Mouse (Mus musculus): ENCODE data around the gene Smyd4. TPM values are rescaled to one million over a fixed set of nuclear protein-coding genes. Genes with fewer than 3 reads are reported as not detected.
A peak's percentile ranks its signal among the peaks of the same experiment; 100 is the strongest.

The Smyd4 gene
- polyA plus RNA-seq, 1 experiment from 2014 or later, result 14.3 TPM

GRCm38 (mm10) chr11:75399411-75399841 is 51.2 kb downstream of the Smyd4 start:
- H3K9ac ChIP-seq (ENCODE audit: low read length), result no peak overlapping the region
- no peaks in the 10 kb centered on the region for H3K4me1 ChIP-seq (ENCODE audit: control insufficient read depth, insufficient read depth, low read length)
- H3K27ac ChIP-seq (replicated peaks; ENCODE audit: low read depth, low read length), result no peak overlapping the region
- no peak overlapping the region for H3K4me2 ChIP-seq (ENCODE audit: low read depth, severe bottlenecking)
- WGBS, result 83% methylated on average over 11 of the region's 11 CpGs
- H3K27me3 ChIP-seq (ENCODE audit: control insufficient read depth, insufficient read depth, low read length), result no peaks in the 10 kb centered on the region
- DNase-seq (ENCODE audit: low spot score), result no peak
- H3K9me3 ChIP-seq (ENCODE audit: control insufficient read depth, low read length), result no peaks in the 10 kb centered on the region
- no peak for ATAC-seq (ENCODE audit: insufficient number of reproducible peaks, low FRiP score, low TSS enrichment, low read depth)
- no peak overlapping the region for H3K4me3 ChIP-seq (ENCODE audit: low read depth, low read length)
- H3K36me3 ChIP-seq (ENCODE audit: control insufficient read depth, insufficient read depth, low read length), result no peaks in the 10 kb centered on the region

DNA sequence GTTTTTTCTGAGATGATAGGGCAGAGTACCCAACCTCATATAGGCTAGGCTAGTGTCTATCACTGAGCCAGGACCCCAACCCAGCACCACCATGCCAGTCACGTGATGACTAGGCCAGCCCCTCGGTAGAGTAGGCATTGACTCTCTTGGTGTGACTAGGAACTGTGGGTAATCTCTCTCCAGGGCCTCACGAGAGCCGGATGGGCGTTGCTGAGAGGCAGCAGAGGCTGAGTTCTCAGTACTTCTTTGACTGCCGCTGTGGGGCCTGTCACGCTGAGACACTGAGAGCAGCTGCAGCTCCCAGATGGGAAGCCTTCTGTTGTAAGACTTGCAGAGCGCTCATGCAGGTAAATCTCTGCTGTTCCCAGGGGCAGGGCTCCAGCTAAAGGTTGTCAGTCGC is 51.9 kb downstream of the Smyd4 start:
- H3K9me3 ChIP-seq (ENCODE audit: control insufficient read depth, low read length), result no peaks in the 10 kb centered on the region
- H3K27ac ChIP-seq (replicated peaks; ENCODE audit: low read depth, low read length), result no peak overlapping the region
- 74% methylated on average over 9 of the region's 9 CpGs for WGBS
- DNase-seq (ENCODE audit: low spot score) (no peak), ATAC-seq (ENCODE audit: insufficient number of reproducible peaks, low FRiP score, low TSS enrichment, low read depth) (no peak)
- no peak overlapping the region for H3K4me3 ChIP-seq (ENCODE audit: low read depth, low read length)
- no peak overlapping the region for H3K4me2 ChIP-seq (ENCODE audit: low read depth, severe bottlenecking)
- H3K27me3 ChIP-seq (ENCODE audit: control insufficient read depth, insufficient read depth, low read length), result no peaks in the 10 kb centered on the region
- H3K36me3 ChIP-seq (ENCODE audit: control insufficient read depth, insufficient read depth, low read length), result no peaks in the 10 kb centered on the region
- no peak overlapping the region for H3K9ac ChIP-seq (ENCODE audit: low read length)
- no peaks in the 10 kb centered on the region for H3K4me1 ChIP-seq (ENCODE audit: control insufficient read depth, insufficient read depth, low read length)

- Histone ChIP-seq H3K27me3 (ENCODE audit: control insufficient read depth, insufficient read depth, low read length) (no peaks in the 10 kb centered on the region), H3K9ac (ENCODE audit: low read length) (no peak overlapping the region), H3K36me3 (ENCODE audit: control insufficient read depth, insufficient read depth, low read length) (no peaks in the 10 kb centered on the region), H3K9me3 (ENCODE audit: control insufficient read depth, low read length) (no peaks in the 10 kb centered on the region), H3K4me1 (ENCODE audit: control insufficient read depth, insufficient read depth, low read length) (no peaks in the 10 kb centered on the region), H3K4me2 (ENCODE audit: low read depth, severe bottlenecking) (no peak overlapping the region), H3K27ac (replicated peaks; ENCODE audit: low read depth, low read length) (no peak overlapping the region), H3K4me3 (ENCODE audit: low read depth, low read length) (no peak overlapping the region)
- ATAC-seq (ENCODE audit: insufficient number of reproducible peaks, low FRiP score, low TSS enrichment, low read depth) (no peak), DNase-seq (ENCODE audit: low spot score) (peak; percentile 37)
- 66% methylated on average over 5 of the region's 5 CpGs for WGBS
Observed at GRCm38 (mm10) chr11:75402271-75402690, 54.0 kb downstream of the Smyd4 start.

GRCm38 (mm10) chr11:75403301-75404052 is 55.2 kb downstream of the Smyd4 start:
- no peak overlapping the region for H3K4me3 ChIP-seq (ENCODE audit: low read depth, low read length)
- no peak for DNase-seq (ENCODE audit: low spot score)
- no peak overlapping the region for H3K4me2 ChIP-seq (ENCODE audit: low read depth, severe bottlenecking)
- 77% methylated on average over 6 of the region's 6 CpGs for WGBS
- no peaks in the 10 kb centered on the region for H3K9me3 ChIP-seq (ENCODE audit: control insufficient read depth, low read length)
- H3K36me3 ChIP-seq (ENCODE audit: control insufficient read depth, insufficient read depth, low read length), result no peaks in the 10 kb centered on the region
- H3K4me1 ChIP-seq (ENCODE audit: control insufficient read depth, insufficient read depth, low read length), result no peaks in the 10 kb centered on the region
- no peaks in the 10 kb centered on the region for H3K27me3 ChIP-seq (ENCODE audit: control insufficient read depth, insufficient read depth, low read length)
- ATAC-seq (ENCODE audit: insufficient number of reproducible peaks, low FRiP score, low TSS enrichment, low read depth), result no peak
- no peak overlapping the region for H3K27ac ChIP-seq (replicated peaks; ENCODE audit: low read depth, low read length)
- no peak overlapping the region for H3K9ac ChIP-seq (ENCODE audit: low read length)

- WGBS, result 85% methylated on average over 6 of the region's 6 CpGs
- no peak overlapping the region for H3K4me2 ChIP-seq (ENCODE audit: low read depth, severe bottlenecking)
- peaks cover 3% of the 10 kb centered on the region; the same call in 1 of the 2 replicates for H3K36me3 ChIP-seq (ENCODE audit: control insufficient read depth, insufficient read depth, low read length)
- ATAC-seq (ENCODE audit: insufficient number of reproducible peaks, low FRiP score, low TSS enrichment, low read depth), result no peak
- no peak overlapping the region for H3K27ac ChIP-seq (replicated peaks; ENCODE audit: low read depth, low read length)
- H3K27me3 ChIP-seq (ENCODE audit: control insufficient read depth, insufficient read depth, low read length), result no peaks in the 10 kb centered on the region
- no peaks in the 10 kb centered on the region for H3K9me3 ChIP-seq (ENCODE audit: control insufficient read depth, low read length)
- H3K4me3 ChIP-seq (ENCODE audit: low read depth, low read length), result no peak overlapping the region
- no peak for DNase-seq (ENCODE audit: low spot score)
- H3K9ac ChIP-seq (ENCODE audit: low read length), result no peak overlapping the region
- H3K4me1 ChIP-seq (ENCODE audit: control insufficient read depth, insufficient read depth, low read length), result no peaks in the 10 kb centered on the region
Observed at GRCm38 (mm10) chr11:75404801-75405200, 56.6 kb downstream of the Smyd4 start.

GRCm38 (mm10) chr11:75406104-75406503 is 57.9 kb downstream of the Smyd4 start:
- H3K9ac ChIP-seq (ENCODE audit: low read length), result no peak overlapping the region
- H3K36me3 ChIP-seq (ENCODE audit: control insufficient read depth, insufficient read depth, low read length), result peaks cover 3% of the 10 kb centered on the region; the same call in 1 of the 2 replicates
- no peak overlapping the region for H3K27ac ChIP-seq (replicated peaks; ENCODE audit: low read depth, low read length)
- H3K4me2 ChIP-seq (ENCODE audit: low read depth, severe bottlenecking), result no peak overlapping the region
- H3K4me1 ChIP-seq (ENCODE audit: control insufficient read depth, insufficient read depth, low read length), result no peaks in the 10 kb centered on the region
- no peak for ATAC-seq (ENCODE audit: insufficient number of reproducible peaks, low FRiP score, low TSS enrichment, low read depth)
- H3K4me3 ChIP-seq (ENCODE audit: low read depth, low read length), result no peak overlapping the region
- H3K27me3 ChIP-seq (ENCODE audit: control insufficient read depth, insufficient read depth, low read length), result no peaks in the 10 kb centered on the region
- no peaks in the 10 kb centered on the region for H3K9me3 ChIP-seq (ENCODE audit: control insufficient read depth, low read length)
- 72% methylated on average over 4 of the region's 4 CpGs for WGBS
- DNase-seq (ENCODE audit: low spot score), result no peak

DNA sequence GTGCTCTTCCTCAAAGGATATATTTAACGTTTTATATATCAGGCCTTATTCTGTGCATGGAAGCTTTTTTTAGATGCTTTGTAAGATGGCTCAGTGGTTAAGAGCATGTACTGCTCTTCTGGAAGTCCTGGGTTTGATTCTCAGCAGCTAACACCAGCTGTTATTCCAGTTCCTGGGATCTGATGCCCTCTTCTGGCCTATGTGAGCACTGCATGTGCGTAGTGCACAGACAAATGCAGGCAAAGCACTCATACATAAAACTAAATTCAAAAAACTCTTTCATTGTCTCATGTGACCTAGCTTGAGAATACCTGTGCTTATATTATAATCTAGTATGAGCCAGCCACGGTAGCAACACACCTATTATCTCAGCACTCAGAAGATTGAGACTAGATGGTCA is 58.6 kb downstream of the Smyd4 start:
- no peaks in the 10 kb centered on the region for H3K27me3 ChIP-seq (ENCODE audit: control insufficient read depth, insufficient read depth, low read length)
- no peak overlapping the region for H3K4me3 ChIP-seq (ENCODE audit: low read depth, low read length)
- ATAC-seq (ENCODE audit: insufficient number of reproducible peaks, low FRiP score, low TSS enrichment, low read depth), result no peak
- 42% methylated on average over 3 of the region's 3 CpGs for WGBS
- no peak overlapping the region for H3K27ac ChIP-seq (replicated peaks; ENCODE audit: low read depth, low read length)
- H3K36me3 ChIP-seq (ENCODE audit: control insufficient read depth, insufficient read depth, low read length), result peaks cover 3% of the 10 kb centered on the region; the same call in 1 of the 2 replicates
- no peaks in the 10 kb centered on the region for H3K9me3 ChIP-seq (ENCODE audit: control insufficient read depth, low read length)
- H3K4me2 ChIP-seq (ENCODE audit: low read depth, severe bottlenecking), result no peak overlapping the region
- peak; percentile 73 for DNase-seq (ENCODE audit: low spot score)
- H3K9ac ChIP-seq (ENCODE audit: low read length), result no peak overlapping the region
- H3K4me1 ChIP-seq (ENCODE audit: control insufficient read depth, insufficient read depth, low read length), result no peaks in the 10 kb centered on the region

DNA sequence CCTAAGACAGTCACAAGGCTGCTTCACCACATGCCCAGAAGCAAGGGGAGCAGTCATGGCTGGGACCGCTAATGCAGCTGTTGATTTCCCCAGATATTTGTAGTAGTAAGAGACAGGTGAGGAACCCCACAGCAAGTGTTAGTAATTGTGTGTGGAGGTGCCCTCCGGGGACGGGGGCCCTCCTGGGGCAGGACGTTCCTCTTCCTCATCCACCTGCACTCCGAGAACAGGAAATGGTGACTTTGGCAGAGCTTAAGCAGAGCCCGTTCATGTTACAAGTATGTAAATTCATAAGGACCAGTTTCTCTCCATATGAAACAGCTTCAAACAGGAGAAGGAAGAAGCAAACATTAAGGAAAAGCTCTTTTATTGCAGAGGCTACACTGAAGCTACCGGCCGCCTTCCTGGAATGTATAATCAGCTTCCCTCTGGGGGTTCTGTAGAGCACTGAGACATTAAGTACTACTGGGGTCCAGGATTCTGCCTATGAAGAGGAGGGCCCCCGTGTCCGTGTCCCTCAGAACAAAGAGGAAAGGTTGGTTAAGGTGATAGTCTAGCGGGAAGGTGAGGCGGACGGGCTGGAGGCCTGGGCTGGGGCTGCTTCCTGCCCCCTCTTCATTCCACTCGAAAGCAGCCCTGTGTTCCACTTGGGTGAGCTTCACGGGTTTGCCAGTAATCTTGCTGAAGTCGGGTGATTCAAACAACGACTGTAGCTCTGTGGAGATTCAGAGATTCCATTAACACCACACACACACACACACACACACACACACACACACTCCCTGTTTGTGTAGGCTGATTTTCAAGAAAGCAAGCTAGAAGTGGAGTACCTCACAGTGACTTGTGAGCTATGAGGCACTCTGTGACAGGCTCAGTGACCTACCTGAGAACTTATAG is 61.7 kb downstream of the Smyd4 start:
- H3K9me3 ChIP-seq (ENCODE audit: control insufficient read depth, low read length), result no peaks in the 10 kb centered on the region
- H3K27me3 ChIP-seq (ENCODE audit: control insufficient read depth, insufficient read depth, low read length), result no peaks in the 10 kb centered on the region
- 89% methylated on average over 17 of the region's 17 CpGs for WGBS
- H3K4me1 ChIP-seq (ENCODE audit: control insufficient read depth, insufficient read depth, low read length), result no peaks in the 10 kb centered on the region
- no peak overlapping the region for H3K27ac ChIP-seq (replicated peaks; ENCODE audit: low read depth, low read length)
- H3K9ac ChIP-seq (ENCODE audit: low read length), result no peak overlapping the region
- no peak for ATAC-seq (ENCODE audit: insufficient number of reproducible peaks, low FRiP score, low TSS enrichment, low read depth)
- no peak overlapping the region for H3K4me2 ChIP-seq (ENCODE audit: low read depth, severe bottlenecking)
- H3K4me3 ChIP-seq (ENCODE audit: low read depth, low read length), result no peak overlapping the region
- DNase-seq (ENCODE audit: low spot score), result no peak
- peaks cover 5% of the 10 kb centered on the region; the same call in 1 of the 2 replicates for H3K36me3 ChIP-seq (ENCODE audit: control insufficient read depth, insufficient read depth, low read length)

All from limb, embryonic 11.5 days (tissue).